Mouse (Mus musculus) left cerebral cortex, postnatal 36 days (tissue): ENCODE measurements around the gene Tmtc4. TPM values are rescaled to one million over a fixed set of nuclear protein-coding genes. Genes with fewer than 3 reads are reported as not detected.
A peak's percentile ranks its signal among the peaks of the same experiment; 100 is the strongest.

Experiments used
- DNase-seq, 2 experiments: peaks; one replicate each; pipeline ENCODE4 v3.0.0; 2021 to 2022; ENCODE audit warnings: low spot score in 2 of 2, mixed read lengths in 1 of 2
- intact Hi-C: fragments of 180-260 bp; cut with DNase I; formaldehyde crosslinking; loops from one replicate; pipeline ENCODE4 v1.15.1; 2025
- total RNA-seq, 2 experiments: library from RNA; stranded (reverse); gene quantifications; 2 replicates each; pipeline ENCODE4 v1.2.3; 2021

Gene Tmtc4
- total RNA-seq, 2 experiments from 2014 or later, result 22.2 to 23.6 TPM

- intact Hi-C loops, result loop anchor here (5.0 kb wide), 1 partner anchor 385 kb away; the partner anchor contains the start of gene Gm10837
These were observed 106.0 kb downstream of the Tmtc4 start for GRCm38 (mm10) chr14:122877787-122878186.

GRCm38 (mm10) chr14:122876723-122877122, 107.1 kb downstream of the Tmtc4 start:
- DNase-seq, result no peak
- intact Hi-C loops, result loop anchor here (1.0 to 5.0 kb wide), 2 partner anchors 367 to 384 kb away; partner anchors contain the start of gene Gm10837

More at GRCm38 (mm10) chr14:122877787-122878186, 106.0 kb downstream of the Tmtc4 start:
- no peak for DNase-seq

- intact Hi-C loops, result loop anchor here (1.0 to 5.0 kb wide), 2 partner anchors 367 to 384 kb away; partner anchors contain the start of gene Gm10837
- DNase-seq, result peak; percentile 74
These were observed 107.7 kb downstream of the Tmtc4 start for GRCm38 (mm10) chr14:122876163-122876562.

GRCm38 (mm10) chr14:122875636-122876035, 108.2 kb downstream of the Tmtc4 start:
- no peak for DNase-seq
- intact Hi-C loops, result loop anchor here (1.0 to 5.0 kb wide), 3 partner anchors 366 to 652 kb away; partner anchors contain the start of gene Gm10837

- DNase-seq, result no peak
- intact Hi-C loops, result loop anchor here (1.0 to 5.0 kb wide), 2 partner anchors 383 to 652 kb away; partner anchors contain the start of gene Gm10837
These were observed 108.8 kb downstream of the Tmtc4 start for GRCm38 (mm10) chr14:122875056-122875455.

- DNase-seq, result no peak
- intact Hi-C loops, result no loop called here
These were observed 111.2 kb downstream of the Tmtc4 start for GRCm38 (mm10) chr14:122872612-122873011.

GRCm38 (mm10) chr14:122871841-122872580, 111.8 kb downstream of the Tmtc4 start:
- intact Hi-C loops, result no loop called here
- no peak for DNase-seq

- intact Hi-C loops, result no loop called here
- DNase-seq, result no peak
These were observed 114.0 kb downstream of the Tmtc4 start for GRCm38 (mm10) chr14:122869831-122870230.

Other genes with a start within 250 kb of the Tmtc4 start
- gene Ggact, start 70.3 kb downstream of the Tmtc4 start, total RNA-seq, result 10 to 100 TPM; 28.8 to 32.1 TPM